ENCODE assay signal across 10 mouse cellular contexts in the genomic region with DNA sequence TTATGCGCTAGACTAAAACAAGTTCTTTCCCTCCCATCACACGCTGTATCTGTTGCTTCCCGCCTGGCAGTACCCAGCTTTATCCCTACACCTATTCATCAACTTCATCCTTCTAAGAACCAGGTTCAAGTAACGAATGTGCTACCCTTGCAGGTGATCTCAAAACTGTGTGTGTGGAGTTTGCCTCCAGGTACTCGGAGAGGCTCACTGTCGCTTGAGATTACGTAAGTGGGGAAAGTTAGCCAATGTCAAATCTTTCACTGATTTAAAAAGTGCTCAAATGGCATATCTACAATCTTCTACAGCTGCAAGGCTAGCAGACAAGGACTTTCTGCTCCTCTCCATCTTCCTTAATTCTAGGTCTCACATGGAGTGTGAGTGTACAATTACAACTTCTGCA. TPM values are rescaled to one million over a fixed set of nuclear protein-coding genes. Genes with fewer than 3 reads are reported as not detected.
DNase-seq lines count a peak whose midpoint lies in the region; ATAC-seq lines count a peak whose summit lies in the region.
"Had no signal": no experiment of that assay in that cellular context is flagged by ENCODE, and none has a peak within 500 bp of the region (broad histone marks: within the 10 kb centered on the region; RNA-seq: fewer than 3 reads in every experiment).

No protein-coding gene starts in this region.

- H3K4me1 ChIP-seq in heart, embryonic 12.5 days (replicated peaks) = peaks cover 36% of the 10 kb centered on the region
- H3K4me1 ChIP-seq in midbrain, embryonic 16.5 days (ENCODE audit: control insufficient read depth, insufficient read depth, low read length) = peaks cover 24% of the 10 kb centered on the region
- peaks cover 18% of the 10 kb centered on the region for H3K4me1 ChIP-seq in midbrain, embryonic 11.5 days (ENCODE audit: control insufficient read depth, insufficient read depth, low read length)
- H3K4me1 ChIP-seq in limb, embryonic 10.5 days = peaks cover 24% of the 10 kb centered on the region

- intact Hi-C loops in heart, postnatal 36 days (cut with DNase I) = no loop called here

- H3K4me2 ChIP-seq in heart, embryonic 12.5 days = peak overlapping the region; percentile 42
- 0 out of 2 replicates have a peak overlapping the region, but pooled peaks have one; percentile 16 for H3K4me2 ChIP-seq in midbrain, embryonic 16.5 days (ENCODE audit: low read length)
- no peak overlapping the region for H3K4me2 ChIP-seq in midbrain, embryonic 11.5 days

- H3K36me3 ChIP-seq in heart, embryonic 12.5 days = no peaks in the 10 kb centered on the region
- H3K36me3 ChIP-seq in midbrain, embryonic 16.5 days (ENCODE audit: control insufficient read depth, insufficient read depth, low read length) = no peaks in the 10 kb centered on the region
- H3K36me3 ChIP-seq in midbrain, embryonic 11.5 days (ENCODE audit: control insufficient read depth, insufficient read depth, low read length) = no peaks in the 10 kb centered on the region
- no peaks in the 10 kb centered on the region for H3K36me3 ChIP-seq in limb, embryonic 10.5 days

- H3K9me3 ChIP-seq in heart, embryonic 12.5 days (replicated peaks) = no peaks in the 10 kb centered on the region
- no peaks in the 10 kb centered on the region for H3K9me3 ChIP-seq in midbrain, embryonic 16.5 days (replicated peaks; ENCODE audit: control insufficient read depth, low read length, poor library complexity, severe bottlenecking)
- no peaks in the 10 kb centered on the region for H3K9me3 ChIP-seq in midbrain, embryonic 11.5 days (ENCODE audit: control insufficient read depth, low read length)
- no peaks in the 10 kb centered on the region for H3K9me3 ChIP-seq in limb, embryonic 10.5 days (replicated peaks)

- H3K27ac ChIP-seq in heart, embryonic 12.5 days (ENCODE audit: poor library complexity, severe bottlenecking) = no peak overlapping the region
- H3K27ac ChIP-seq in midbrain, embryonic 16.5 days (ENCODE audit: low read length) = no peak overlapping the region
- H3K27ac ChIP-seq in midbrain, embryonic 11.5 days (ENCODE audit: low read depth, low read length) = no peak overlapping the region
- H3K27ac ChIP-seq in limb, embryonic 10.5 days = no peak overlapping the region

- 79% methylated on average over 7 of the region's 7 CpGs for WGBS in heart, embryonic 12.5 days
- 93% methylated on average over 7 of the region's 7 CpGs for WGBS in midbrain, embryonic 16.5 days
- 92% methylated on average over 7 of the region's 7 CpGs for WGBS in midbrain, embryonic 11.5 days
- 89% methylated on average over 7 of the region's 7 CpGs for WGBS in limb, embryonic 10.5 days

- DNase-seq in heart, postnatal 36 days = no peak
- no peak for DNase-seq in midbrain, embryonic 11.5 days (ENCODE audit: low spot score, missing footprints)
- no peak for DNase-seq in limb, embryonic 10.5 days (ENCODE audit: low spot score)
- no peak for DNase-seq in spleen, postnatal 14 days (ENCODE audit: low spot score in 2 of 2)
- DNase-seq in layer of hippocampus, adult 8-10 months (ENCODE audit: low spot score in 2 of 2) = no peak
- DNase-seq: cerebellum, postnatal 36 days had no signal

- peak overlapping the region; percentile 40; the same call in 1 of the 2 replicates for H3K9ac ChIP-seq in heart, embryonic 12.5 days
- no peak overlapping the region for H3K9ac ChIP-seq in midbrain, embryonic 16.5 days (ENCODE audit: low read depth, low read length)
- no peak overlapping the region for H3K9ac ChIP-seq in midbrain, embryonic 11.5 days (ENCODE audit: low read length)

- H3K4me3 ChIP-seq in heart, embryonic 12.5 days = peak overlapping the region; percentile 17; the same call in 1 of the 2 replicates
- H3K4me3 ChIP-seq in midbrain, embryonic 16.5 days (ENCODE audit: low read depth, low read length) = no peak overlapping the region
- H3K4me3 ChIP-seq in midbrain, embryonic 11.5 days (ENCODE audit: low read depth, low read length) = no peak overlapping the region
- H3K4me3 ChIP-seq in limb, embryonic 10.5 days = 0 out of 2 replicates have a peak overlapping the region, but pooled peaks have one; percentile 4

- no peaks in the 10 kb centered on the region for H3K27me3 ChIP-seq in heart, embryonic 12.5 days (replicated peaks)
- H3K27me3 ChIP-seq in midbrain, embryonic 16.5 days (ENCODE audit: control insufficient read depth, insufficient read depth, low read depth, low read length) = no peaks in the 10 kb centered on the region
- H3K27me3 ChIP-seq in midbrain, embryonic 11.5 days (ENCODE audit: control insufficient read depth, insufficient read depth, low read length) = no peaks in the 10 kb centered on the region
- H3K27me3 ChIP-seq in limb, embryonic 10.5 days (ENCODE audit: low read depth, poor library complexity, severe bottlenecking) = no peaks in the 10 kb centered on the region
- H3K27me3 ChIP-seq: CH12.LX had no signal

- no peak for ATAC-seq in heart, embryonic 12.5 days (ENCODE audit: insufficient number of reproducible peaks, low FRiP score)
- ATAC-seq in midbrain, embryonic 16.5 days = no peak
- ATAC-seq in midbrain, embryonic 11.5 days (ENCODE audit: low FRiP score) = no peak
- no peak for ATAC-seq in megakaryocyte progenitor cell, adult 5-6 weeks (replicated peaks; ENCODE audit: poor library complexity)

RNA-seq across cellular contexts. Expression of a gene that starts 20.8 kb away (rescaled TPM):
- polyA plus RNA-seq in heart, embryonic 12.5 days (2016; fragmentation: Nextera tagmentation; extraction: Ambion mirVana) = 62.7 and 67.0 TPM in 2 replicates
- total RNA-seq in heart, postnatal 36 days (2021) = 10 to 100 TPM; 60.9 to 71.3 TPM
- 108 TPM in 2 replicates for polyA plus RNA-seq in midbrain, embryonic 16.5 days (2015; fragmentation: Nextera tagmentation; extraction: Ambion mirVana)
- polyA plus RNA-seq in midbrain, embryonic 11.5 days (2014; fragmentation: Nextera tagmentation; extraction: Ambion mirVana) = 47.6 and 49.6 TPM in 2 replicates
- polyA plus RNA-seq in limb, embryonic 10.5 days (2016; fragmentation: Nextera tagmentation; extraction: Ambion mirVana) = 52.6 and 61.8 TPM in 2 replicates
- total RNA-seq in megakaryocyte progenitor cell, adult 5-6 weeks (2015) = 26.2 and 28.0 TPM in 2 replicates
- total RNA-seq in megakaryocyte progenitor cell, adult 5-6 weeks (2017) = 35.9 and 40.5 TPM in 2 replicates
- 100 to 1,000 TPM in 1 of 4 experiments, 10 to 100 TPM in 3; 78.3 to 104 (median 86.6) TPM for total RNA-seq in layer of hippocampus, adult 8-10 months (2022)

RNA-seq across cellular contexts. Expression of a gene that starts 37.5 kb away (rescaled TPM):
- polyA plus RNA-seq in heart, embryonic 12.5 days (2016; fragmentation: Nextera tagmentation; extraction: Ambion mirVana) = 0.17 TPM in 1 of 2 replicates, not detected in the other
- total RNA-seq in heart, postnatal 36 days (2021) = not detected
- not detected in 2 replicates for polyA plus RNA-seq in midbrain, embryonic 16.5 days (2015; fragmentation: Nextera tagmentation; extraction: Ambion mirVana)
- 0.04 and 0.07 TPM in 2 replicates for polyA plus RNA-seq in midbrain, embryonic 11.5 days (2014; fragmentation: Nextera tagmentation; extraction: Ambion mirVana)
- 0.04 and 0.09 TPM in 2 replicates for polyA plus RNA-seq in limb, embryonic 10.5 days (2016; fragmentation: Nextera tagmentation; extraction: Ambion mirVana)
- total RNA-seq in megakaryocyte progenitor cell, adult 5-6 weeks (2015) = not detected in 2 replicates
- total RNA-seq in megakaryocyte progenitor cell, adult 5-6 weeks (2017) = not detected in 2 replicates
- not detected for total RNA-seq in layer of hippocampus, adult 8-10 months (2022)
- total RNA-seq: CH12.LX had no signal

RNA-seq across cellular contexts. Expression of a gene that starts 50.5 kb away (rescaled TPM):
- 640 and 666 TPM in 2 replicates for polyA plus RNA-seq in heart, embryonic 12.5 days (2016; fragmentation: Nextera tagmentation; extraction: Ambion mirVana)
- total RNA-seq in heart, postnatal 36 days (2021) = 100 to 1,000 TPM; 655 to 678 TPM
- polyA plus RNA-seq in midbrain, embryonic 16.5 days (2015; fragmentation: Nextera tagmentation; extraction: Ambion mirVana) = 508 and 533 TPM in 2 replicates
- polyA plus RNA-seq in midbrain, embryonic 11.5 days (2014; fragmentation: Nextera tagmentation; extraction: Ambion mirVana) = 841 and 881 TPM in 2 replicates
- polyA plus RNA-seq in limb, embryonic 10.5 days (2016; fragmentation: Nextera tagmentation; extraction: Ambion mirVana) = 1,058 and 1,266 TPM in 2 replicates
- 3,945 and 4,034 TPM in 2 replicates for total RNA-seq in megakaryocyte progenitor cell, adult 5-6 weeks (2015)
- 6,407 and 6,432 TPM in 2 replicates for total RNA-seq in megakaryocyte progenitor cell, adult 5-6 weeks (2017)
- total RNA-seq in layer of hippocampus, adult 8-10 months (2022) = 100 to 1,000 TPM; 779 to 924 (median 859) TPM

Comparison
In these comparisons a context has a peak if more than half of its experiments do, and no peak if none do; other contexts are left out.
1. H3K4me3 ChIP-seq: peak in heart, embryonic 12.5 days (single experiment) and limb, embryonic 10.5 days (single experiment); none in midbrain, embryonic 16.5 days (single experiment) and midbrain, embryonic 11.5 days (single experiment).